Mouse (Mus musculus): Measurements from ENCODE around the gene Hmgb2.
A peak's percentile ranks its signal among the peaks of the same experiment; 100 is the strongest.
"Not testable (repeated sequence)": the region's sequence is repeated elsewhere in the genome, so short reads cannot be mapped to it uniquely, and the experiment has no call there.

Gene Hmgb2

GRCm38 (mm10) chr8:57510791-57511315 is 854 bp upstream of the Hmgb2 start:
- peak; percentile 29 for DNase-seq (ENCODE audit: low spot score)

- peak; percentile 65 for DNase-seq (ENCODE audit: low spot score)
These were observed 692 bp downstream of the Hmgb2 start for GRCm38 (mm10) chr8:57512141-57513056.

GRCm38 (mm10) chr8:57513178-57513661 is 1.5 kb downstream of the Hmgb2 start:
- not testable (repeated sequence) for DNase-seq (ENCODE audit: low spot score)

DNA sequence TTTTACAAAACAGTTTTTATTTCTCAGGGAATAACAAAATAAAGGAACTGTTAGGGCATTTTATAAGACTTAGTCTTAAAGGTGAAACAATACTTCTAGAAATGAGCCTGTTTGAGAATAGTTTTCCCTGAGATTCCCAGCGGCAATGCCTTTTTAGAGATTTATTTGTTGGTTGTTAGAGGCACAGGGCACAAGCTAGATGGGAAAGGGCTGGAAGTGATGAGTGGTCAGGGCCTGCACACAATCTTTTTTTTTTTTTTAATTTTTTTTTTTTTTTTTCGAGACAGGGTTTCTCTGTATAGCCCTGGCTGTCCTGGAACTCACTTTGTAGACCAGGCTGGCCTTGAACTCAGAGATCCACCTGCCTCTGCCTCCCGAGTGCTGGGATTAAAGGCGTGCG is 5.0 kb downstream of the Hmgb2 start:
- not testable (repeated sequence) for DNase-seq (ENCODE audit: low spot score)

GRCm38 (mm10) chr8:57517723-57518122 is 6.0 kb downstream of the Hmgb2 start:
- DNase-seq (ENCODE audit: low spot score): no peak

DNA sequence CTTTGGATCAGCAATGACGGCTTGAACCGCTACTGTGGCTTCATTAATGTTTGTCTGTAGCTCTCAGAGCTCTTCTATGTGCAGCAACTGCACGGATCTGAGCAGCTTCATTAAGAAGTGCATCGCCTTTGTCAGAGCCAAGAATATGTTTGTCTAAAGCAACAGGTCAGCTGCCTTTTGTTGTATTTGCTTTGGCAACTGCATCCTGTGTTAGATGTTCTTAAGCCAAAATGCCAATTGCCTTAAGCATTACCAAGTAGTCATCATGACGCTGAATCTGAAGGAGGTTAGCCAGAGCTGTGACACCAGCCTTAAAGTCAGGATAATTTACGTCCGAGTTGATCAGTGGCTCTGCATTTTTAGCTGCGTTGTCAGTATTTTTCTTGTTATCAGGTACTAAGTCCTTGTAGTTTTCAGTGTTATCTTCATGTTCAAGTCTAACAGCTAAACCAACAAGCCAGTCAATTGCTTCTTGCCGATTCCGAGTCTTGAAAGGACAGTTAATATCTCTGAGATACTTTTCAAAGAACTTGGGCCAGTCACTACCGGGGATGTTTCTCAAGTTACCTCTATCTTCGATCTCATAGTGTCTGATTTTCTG is 8.6 kb downstream of the Hmgb2 start:
- no peak for DNase-seq (ENCODE audit: low spot score)

GRCm38 (mm10) chr8:57528036-57528435 is 16.3 kb downstream of the Hmgb2 start:
- DNase-seq (ENCODE audit: low spot score): no peak

DNA sequence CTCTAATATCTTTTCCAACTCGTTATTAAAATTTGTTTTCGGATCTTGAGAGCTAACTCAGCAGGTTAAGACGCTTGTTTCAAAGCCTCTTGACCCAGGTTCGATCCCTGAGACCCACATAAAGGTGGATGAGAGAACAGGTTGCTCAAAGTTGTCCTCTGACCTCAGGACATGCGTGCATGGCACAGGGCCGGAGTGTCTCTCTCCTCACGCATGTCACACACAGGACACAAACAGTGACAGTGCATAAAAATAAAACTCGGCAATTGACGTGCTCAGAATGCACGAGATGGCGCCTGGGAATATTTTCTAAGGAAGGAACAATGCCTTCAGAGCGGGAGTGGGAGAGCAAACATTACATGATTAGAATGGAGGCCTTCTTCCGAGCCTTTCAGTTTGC is 18.5 kb downstream of the Hmgb2 start:
- DNase-seq (ENCODE audit: low spot score): no peak

DNA sequence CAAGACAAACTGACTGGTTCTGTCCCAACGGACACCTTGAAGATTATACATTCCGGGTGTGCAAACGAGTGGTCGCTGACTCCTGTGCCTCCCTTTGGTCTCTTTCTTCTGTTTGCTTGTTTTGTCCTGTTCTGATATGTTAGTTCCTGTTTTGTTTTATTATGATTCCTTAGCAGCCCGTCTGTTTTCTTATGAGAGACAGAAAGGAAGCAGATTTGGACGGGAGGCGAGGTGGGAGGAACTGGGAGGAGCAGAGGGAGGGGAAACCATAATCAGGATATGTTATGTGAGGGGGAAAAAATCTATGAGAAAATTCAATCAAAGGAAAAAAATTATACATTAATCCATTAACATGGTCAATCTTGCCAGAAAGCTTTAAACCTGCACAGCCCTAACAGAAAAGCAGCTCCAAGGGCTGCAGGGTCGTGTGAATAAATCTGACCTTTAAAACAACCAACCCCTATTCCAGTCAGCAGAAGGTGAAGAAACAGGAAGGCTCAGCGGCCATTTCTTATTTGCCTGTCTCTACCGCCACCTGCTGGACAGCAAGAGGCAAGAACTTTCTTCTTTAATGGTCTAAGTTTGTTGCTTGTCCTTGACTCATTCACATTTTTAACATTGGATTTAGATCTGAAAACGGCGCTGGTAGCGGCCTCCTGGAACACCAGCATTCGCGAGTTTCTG is 19.1 kb downstream of the Hmgb2 start:
- peak; percentile 88 for DNase-seq (ENCODE audit: low spot score)

GRCm38 (mm10) chr8:57532223-57532622 is 20.5 kb downstream of the Hmgb2 start:
- no peak for DNase-seq (ENCODE audit: low spot score)

DNA sequence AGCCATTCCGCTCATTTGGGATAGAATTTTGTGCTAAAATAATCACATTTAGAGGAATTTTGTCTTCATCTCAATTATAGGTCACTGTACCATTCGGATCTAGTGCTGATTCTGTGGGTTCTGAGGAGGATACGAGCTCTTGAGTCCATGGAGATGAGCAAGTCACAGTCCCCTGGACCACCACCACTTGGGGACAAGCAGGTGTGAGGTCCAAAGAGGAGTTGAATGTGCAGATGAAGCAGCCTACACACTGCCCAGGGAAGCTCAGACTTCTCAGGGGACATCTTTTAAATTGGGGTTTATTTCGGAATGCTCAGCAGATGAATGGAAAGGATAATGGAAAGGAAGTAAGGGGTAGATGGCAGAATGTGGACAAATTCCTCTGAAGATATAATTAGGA is 21.4 kb downstream of the Hmgb2 start:
- DNase-seq (ENCODE audit: low spot score): no peak

DNA sequence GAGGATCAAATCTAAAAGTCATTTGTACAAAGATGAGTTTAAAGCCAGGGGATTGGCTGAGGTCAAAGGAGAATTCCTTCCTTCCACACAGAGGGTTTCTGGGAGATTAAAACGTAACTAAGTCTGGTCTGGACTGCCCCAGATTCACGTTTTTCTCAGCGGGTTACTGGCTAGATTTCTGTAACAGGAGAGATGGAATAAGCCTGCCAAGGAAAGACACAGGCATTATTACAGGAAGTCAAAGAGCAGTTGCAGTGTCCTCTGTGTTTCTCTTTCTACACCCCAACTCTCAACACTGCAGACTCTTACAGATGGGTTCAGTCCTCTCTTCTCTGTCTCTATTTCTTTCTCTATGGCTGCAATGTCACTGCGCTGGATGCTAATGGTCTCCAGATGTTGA is 22.8 kb downstream of the Hmgb2 start:
- no peak for DNase-seq (ENCODE audit: low spot score)

DNA sequence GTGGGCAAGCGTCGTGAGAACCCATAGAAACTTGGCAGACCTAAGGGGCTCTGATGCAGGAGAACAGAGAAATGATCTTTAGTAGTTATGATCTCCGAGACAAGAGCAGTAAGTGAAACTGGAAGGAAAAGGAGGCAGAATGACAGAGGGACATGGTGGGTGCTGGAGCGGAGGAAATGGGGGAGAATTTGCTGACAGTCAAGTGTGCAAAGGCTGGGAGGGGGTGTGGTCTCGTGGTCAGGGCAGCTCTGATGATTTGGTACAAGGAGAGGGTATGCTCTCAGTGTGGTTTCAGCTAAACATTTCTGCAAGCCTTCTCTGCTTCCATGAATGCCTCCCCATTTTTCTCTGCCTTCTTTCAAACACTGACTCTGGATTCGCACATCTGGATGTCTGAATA is 24.5 kb downstream of the Hmgb2 start:
- DNase-seq (ENCODE audit: low spot score): no peak

DNA sequence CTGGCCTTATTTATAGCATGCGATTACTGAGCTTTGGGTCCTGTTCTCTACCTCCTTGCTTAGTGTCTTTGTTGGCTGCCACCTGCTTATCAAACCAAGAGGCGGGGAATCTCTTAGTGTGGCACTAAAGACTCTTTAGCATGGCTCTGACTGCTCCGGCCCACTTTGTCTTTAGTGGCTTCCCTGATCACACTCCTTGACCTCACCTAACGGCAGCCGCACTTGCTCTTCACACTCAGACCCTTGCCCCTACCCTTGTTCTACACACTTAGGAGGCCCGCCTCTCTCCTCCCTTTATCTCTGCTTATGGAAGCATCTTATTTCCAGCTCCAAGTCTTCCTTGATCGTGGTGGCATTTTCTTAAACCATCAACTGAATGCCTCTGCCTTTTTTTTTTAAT is 26.9 kb downstream of the Hmgb2 start:
- no peak for DNase-seq (ENCODE audit: low spot score)

DNA sequence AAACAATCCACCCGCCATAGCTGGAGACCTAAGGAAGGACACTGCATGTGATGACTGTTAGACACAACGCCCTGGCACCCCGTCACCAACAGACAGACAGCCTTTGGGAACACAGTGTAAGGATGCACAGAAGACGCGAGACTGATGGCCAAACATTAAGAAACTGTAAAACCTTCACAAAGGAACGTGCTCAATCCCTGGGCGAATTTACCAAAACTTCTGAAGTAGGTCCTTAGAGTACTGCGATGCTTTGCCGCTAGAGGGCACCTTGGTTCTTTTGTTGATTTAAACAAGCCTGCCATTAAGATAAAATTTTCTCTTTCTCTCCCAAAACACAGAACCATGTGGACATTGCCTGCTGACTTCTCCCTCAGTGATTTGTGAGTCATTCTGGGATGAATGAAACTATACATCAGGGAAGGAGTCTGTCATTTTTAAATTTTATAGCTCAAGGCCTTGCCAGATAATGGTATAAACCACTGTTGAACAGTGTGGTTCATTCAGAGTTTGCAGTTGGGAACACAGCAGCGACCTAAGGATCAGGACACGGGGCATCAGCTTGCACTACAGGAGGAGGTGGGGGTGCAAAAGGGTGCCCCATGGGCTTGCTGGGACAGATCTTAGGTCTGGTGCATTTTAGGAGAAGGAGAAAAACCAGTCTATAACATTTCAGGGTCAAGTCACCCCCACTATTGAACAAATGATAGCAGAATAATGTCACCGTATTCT is 28.6 kb downstream of the Hmgb2 start:
- DNase-seq (ENCODE audit: low spot score): peak; percentile 82

- no peak for DNase-seq (ENCODE audit: low spot score)
These were observed 29.2 kb downstream of the Hmgb2 start for GRCm38 (mm10) chr8:57540951-57541350.

DNA sequence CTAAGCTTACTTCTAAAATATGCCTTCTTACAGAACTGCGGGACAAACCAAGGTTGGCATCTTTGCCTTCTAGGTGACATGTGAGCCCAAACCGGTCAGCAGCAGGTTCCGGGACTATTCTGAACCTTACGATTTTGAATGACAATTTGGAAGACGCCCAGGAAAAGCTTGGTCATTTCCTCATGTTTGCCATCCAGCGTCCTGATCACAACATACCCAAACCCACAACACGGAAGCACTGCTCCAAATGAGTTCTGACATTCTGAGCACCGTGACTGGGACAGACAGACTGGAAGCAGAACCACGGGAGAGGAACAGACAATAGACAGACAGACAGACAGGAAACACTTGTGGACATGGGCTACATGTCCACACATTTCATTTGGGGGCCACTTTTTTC is 29.7 kb downstream of the Hmgb2 start:
- no peak for DNase-seq (ENCODE audit: low spot score)

DNA sequence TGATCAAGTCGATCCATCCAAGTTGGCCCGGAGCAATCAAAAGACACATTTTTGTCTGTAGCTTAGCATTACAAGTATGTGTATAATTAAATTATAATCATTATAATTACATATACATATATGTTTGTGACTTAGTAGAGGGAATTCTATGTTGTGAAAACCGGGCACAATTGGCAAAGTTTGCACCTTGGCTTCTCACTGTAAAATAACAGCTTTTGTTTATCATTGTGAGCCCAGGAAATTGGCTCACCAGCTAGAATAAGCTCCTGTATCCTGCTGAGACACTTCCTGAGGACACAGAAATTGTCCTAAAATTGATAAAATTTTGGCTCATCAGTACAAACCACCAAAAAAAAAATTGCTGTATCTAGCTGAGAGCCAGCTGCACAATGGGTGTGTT is 34.7 kb downstream of the Hmgb2 start:
- no peak for DNase-seq (ENCODE audit: low spot score)

DNA sequence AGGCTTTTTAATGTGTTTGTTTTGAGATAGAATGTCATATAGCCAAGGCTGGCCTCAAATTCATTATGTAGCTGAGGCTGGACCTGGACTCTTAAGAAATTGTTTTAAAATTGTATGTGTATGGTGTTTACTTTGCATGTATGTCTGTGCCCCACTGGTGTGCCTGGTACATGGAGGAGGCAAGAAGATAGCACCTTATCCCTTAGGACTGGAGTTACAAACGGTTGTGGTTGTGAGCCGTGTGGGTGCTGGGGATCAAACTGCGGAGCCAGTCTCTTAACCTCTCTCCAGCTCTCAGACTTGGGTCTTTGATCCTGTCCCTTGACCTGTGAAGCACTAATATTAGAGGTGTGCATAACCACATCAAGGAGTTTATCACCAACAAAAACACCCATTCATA is 35.1 kb downstream of the Hmgb2 start:
- DNase-seq (ENCODE audit: low spot score): no peak

DNA sequence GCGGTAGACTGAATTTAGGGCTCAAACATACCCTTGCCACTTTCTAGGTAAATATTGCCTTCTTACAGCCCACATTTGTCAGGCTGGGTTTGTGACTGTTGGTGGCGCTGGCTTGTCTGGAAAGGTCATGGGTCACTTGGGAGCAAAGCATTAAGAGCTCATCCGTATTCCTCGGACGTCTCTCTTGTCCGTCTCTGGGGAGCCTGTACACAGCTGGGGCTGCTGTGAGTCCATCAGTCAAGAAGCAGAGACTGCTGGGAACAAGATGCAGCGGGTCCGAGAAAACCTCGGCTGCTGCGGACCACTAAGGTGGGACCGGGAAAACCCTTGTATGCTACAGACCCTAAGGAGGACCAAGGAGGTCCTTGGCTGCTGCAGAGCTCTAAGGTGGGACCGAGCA is 35.9 kb downstream of the Hmgb2 start:
- no peak for DNase-seq (ENCODE audit: low spot score)

DNA sequence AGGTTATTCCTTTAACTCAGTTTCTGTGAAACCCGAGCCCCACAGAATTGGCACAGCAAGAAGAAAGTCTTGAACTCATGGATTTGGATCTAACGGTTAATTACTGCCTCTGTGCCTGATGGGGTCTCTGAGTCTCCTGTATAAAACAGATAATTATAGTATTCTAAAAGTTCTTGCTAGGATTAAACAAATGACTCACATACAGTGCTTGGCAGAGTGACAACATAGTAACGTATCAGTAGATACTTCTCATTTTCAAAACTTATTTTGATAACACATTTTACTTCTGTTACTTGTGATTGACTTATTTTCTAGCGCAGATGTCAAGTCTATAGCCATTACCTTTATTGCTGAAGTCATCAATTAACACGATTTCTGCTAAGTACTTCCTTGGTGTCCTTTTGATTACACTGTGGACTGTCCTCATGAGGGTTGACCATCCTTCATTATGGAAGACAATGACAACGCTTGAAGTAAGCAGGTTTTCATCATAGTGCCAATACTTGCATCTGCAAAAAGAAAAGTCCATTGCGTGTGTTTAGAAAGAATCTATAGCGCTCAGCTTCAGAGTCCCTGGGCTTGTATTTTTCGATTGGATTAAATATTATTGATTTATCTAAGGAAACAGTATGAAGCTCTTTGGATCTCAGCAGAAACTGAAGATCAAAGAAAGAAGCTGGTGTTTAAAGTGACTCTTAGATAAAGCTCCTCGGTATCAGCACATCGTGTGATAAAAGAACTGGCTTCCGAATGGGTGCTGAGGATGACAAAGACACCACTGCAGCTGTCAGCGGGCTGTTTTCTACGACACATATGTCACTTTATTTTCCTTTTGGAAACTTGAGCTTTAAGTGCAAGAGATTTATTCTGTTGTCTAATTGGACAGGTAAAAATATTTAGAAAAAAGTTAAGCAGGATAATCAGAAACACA is 40.7 kb downstream of the Hmgb2 start:
- no peak for DNase-seq (ENCODE audit: low spot score)

Measured in MN1 (cell line).